Mouse (Mus musculus): Measurements from ENCODE around the gene Thpo. TPM values are rescaled to one million over a fixed set of nuclear protein-coding genes. Genes with fewer than 3 reads are reported as not detected.
A peak's percentile ranks its signal among the peaks of the same experiment; 100 is the strongest.

Gene Thpo
- polyA plus RNA-seq, 2 experiments from 2014 or later = 0.26 TPM; not detected in 1

DNA sequence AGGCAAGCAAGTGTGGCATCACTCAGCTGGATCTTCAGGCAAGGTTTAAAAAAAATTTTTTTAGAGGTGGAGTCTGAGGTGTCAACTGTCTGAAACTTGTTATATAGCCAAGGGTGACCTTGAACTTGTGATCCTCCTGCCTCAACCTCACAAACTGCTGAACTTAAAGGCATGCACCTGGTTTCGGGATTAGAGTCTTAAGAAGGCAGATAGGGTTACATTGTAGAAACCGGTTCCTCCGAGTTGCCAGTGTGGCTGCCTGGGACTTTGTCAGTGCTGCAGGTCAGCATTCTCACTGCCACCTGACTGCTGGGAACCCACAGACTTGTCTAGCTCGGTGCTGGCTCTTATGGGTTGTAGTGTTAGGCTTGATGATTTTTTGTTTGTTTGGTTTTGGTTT, 11.1 kb downstream of the Thpo start:
- ATAC-seq = no peak

- ATAC-seq = no peak
Observed at GRCm38 (mm10) chr16:20722736-20723135, 11.6 kb downstream of the Thpo start.

DNA sequence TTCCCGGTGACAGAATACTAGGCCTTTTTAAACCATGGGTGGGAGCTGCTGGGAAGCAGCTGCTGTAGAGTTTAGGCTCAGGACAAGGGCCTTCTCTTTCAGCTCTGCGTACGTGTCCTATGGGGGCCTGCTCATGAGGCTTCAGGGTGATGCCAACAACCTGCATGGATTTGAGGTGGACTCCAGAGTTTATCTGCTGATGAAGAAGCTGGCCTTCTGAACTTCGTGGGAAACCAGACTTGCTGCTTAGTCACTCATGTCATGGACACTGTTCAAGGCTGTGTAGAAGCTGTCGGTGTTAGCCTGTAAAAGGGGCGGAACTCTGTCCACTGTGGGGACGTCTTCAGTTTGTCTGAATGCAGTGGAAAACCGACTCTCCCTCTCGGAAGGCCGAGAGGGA, 12.5 kb downstream of the Thpo start:
- no peak for ATAC-seq

DNA sequence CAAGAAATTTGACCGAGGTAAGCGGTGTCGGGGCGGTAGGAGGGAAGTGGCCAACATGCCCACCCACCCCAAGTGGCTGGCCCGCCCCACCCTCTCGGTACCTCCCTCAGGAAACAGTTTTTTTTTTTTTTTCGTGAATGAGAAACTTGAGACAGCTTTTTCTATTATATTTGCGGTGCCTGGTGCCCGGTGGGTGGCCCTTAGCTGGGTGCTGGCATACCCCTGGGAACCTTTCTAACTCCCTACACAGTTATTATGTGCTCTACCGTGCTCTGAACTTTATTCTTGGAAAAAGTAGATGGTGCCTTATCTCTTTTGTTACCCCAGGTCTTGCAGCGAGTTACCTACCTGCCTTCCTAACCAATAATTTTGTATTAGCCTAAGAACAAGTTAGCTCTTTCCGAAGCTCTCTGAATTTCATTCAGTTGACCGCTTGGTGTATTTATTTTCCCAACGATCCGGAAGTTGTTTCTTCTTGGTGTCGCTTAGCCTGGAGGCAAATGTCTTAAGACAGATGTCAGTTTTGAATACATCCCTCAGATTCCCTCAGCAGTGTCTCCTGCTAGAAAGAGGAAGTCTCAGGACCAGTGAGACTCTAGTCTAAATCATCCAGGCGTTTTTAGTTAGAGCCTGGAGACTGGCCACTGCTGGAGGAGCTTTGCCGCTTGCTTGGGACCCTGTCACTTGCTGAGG, 16.2 kb downstream of the Thpo start:
- no peak for ATAC-seq

- ATAC-seq = peak; percentile 88
Observed at GRCm38 (mm10) chr16:20717181-20717977, 16.9 kb downstream of the Thpo start, which contains the start of the genes Polr2h and Clcn2. Gene Polr2h (plus strand): TSS chr16:20717665. Gene Clcn2 (minus strand): TSS chr16:20717746.

DNA sequence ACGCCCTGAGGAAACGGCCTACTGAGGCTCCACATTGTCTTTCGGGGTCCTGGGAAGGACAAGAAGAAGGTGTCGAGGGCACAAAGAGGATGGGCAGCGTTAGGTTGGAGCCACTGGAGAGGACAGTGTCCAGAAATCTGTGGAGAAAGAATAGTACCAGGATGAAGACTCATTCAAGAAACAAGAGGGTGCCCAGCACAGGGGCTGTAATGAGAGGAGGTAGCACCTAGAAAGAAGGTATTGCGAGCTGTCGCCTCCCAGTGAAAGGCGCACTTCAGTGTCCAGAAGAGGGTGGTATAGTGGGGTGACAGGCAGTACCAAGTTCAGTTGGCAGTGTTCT, 17.5 kb downstream of the Thpo start:
- ATAC-seq = no peak

DNA sequence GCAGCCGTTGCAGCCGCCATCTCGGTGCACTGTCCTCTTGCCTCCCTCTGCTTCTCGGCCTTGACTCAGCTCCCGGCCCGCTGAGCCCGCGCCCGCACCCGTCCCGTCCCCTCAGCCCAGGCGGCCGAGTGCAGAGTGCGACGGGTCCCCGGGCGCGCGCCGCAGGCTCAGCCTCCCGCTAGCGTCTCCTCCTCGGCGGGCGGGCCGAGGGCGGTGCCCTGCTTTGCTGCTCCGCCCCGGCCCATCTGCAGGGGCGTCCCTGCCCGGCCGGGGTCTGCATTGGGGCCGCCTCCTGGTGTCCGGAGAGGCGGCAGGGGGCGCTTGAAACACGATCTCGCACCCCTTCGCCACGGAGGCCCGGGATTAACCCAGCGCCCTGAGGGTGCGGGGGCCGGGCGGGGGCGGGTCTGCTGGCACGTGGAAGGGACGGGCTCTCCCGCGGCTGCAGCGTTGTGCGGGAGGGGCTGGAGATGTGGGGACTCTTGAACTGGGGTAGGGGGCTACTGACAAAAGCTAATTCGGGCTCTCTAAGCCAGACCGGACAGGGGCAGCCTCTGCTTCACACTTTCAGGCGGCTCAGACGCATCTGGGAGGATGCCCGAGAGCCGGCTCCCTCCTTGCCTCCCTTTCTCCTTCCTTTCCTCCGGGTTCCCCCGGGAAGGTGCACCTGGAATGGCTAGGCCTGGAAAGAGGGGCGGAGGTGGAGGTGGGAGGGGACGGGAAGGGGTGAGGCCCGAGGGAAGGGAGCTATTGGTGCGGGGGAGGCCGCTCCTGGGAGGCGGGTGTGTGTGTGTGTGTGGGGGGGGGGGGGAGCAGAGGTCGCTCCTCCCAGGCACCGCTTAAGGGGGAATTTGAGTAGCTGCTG, 18.1 kb downstream of the Thpo start:
- ATAC-seq = peak; percentile 21

DNA sequence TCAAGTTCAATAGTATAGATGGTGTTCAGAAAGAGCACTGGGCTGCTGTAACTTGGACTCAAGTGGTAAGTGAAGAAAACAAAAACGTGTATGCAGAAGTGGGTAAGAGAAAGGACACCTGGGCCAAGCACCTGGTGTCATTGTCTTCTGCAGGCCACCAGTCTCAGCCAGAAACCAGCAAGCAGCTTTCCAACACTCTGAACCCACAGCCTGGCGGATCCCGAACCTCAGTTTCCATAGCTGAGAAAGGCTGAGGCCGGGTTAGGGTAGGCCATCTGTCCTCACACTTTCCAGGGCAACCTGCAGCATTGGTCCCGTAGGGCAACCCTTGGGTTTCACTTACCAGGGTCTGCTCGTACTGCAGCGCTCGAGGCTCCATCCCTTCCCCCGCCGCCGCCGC, 18.7 kb downstream of the Thpo start:
- no peak for ATAC-seq

DNA sequence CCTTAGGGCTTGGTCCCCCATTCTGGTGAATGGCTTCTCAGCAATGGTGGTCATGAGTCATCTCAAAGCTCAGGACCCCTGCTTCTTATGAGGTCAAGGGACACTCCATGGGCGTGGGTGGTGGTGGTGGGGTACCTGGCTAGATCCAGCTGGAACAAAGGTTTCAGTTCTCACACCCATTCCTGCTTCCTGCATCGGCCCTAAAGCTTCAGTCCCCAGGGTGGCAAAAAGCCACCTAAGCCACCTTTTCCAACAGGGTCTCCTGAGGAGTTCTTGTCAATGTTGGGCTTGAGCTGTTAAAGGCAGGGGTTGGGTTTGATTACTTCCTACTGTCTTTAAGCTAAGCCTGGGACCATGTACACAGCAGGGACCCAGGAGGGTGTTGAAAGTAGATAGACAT, 19.1 kb downstream of the Thpo start:
- no peak for ATAC-seq

GRCm38 (mm10) chr16:20714307-20715080, 19.8 kb downstream of the Thpo start:
- ATAC-seq = no peak

- no peak for ATAC-seq
Observed at GRCm38 (mm10) chr16:20712889-20713288, 21.4 kb downstream of the Thpo start.

GRCm38 (mm10) chr16:20712190-20712589, 22.1 kb downstream of the Thpo start:
- ATAC-seq = no peak

DNA sequence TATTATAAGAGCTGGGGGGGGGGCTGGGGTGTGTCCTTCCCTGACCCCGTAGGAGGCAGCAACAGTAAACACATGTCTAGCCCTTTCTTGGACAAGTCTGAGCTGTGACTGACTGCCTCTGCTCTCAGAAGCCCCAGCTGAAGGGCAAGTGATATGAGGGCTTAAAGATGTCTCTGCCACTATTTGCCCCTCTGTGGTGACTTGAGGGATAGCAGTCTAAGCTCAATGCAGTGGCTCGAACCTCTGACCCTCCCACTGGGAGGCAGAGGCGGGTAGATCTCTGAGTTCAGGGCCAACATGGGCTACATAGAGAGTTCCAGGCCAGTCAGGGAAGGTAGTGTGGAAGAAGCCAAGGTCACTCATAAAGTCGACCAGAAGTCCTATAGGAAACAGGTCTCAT, 23.5 kb downstream of the Thpo start:
- no peak for ATAC-seq

- no peak for ATAC-seq
Observed at GRCm38 (mm10) chr16:20710370-20710769, 23.9 kb downstream of the Thpo start.

DNA sequence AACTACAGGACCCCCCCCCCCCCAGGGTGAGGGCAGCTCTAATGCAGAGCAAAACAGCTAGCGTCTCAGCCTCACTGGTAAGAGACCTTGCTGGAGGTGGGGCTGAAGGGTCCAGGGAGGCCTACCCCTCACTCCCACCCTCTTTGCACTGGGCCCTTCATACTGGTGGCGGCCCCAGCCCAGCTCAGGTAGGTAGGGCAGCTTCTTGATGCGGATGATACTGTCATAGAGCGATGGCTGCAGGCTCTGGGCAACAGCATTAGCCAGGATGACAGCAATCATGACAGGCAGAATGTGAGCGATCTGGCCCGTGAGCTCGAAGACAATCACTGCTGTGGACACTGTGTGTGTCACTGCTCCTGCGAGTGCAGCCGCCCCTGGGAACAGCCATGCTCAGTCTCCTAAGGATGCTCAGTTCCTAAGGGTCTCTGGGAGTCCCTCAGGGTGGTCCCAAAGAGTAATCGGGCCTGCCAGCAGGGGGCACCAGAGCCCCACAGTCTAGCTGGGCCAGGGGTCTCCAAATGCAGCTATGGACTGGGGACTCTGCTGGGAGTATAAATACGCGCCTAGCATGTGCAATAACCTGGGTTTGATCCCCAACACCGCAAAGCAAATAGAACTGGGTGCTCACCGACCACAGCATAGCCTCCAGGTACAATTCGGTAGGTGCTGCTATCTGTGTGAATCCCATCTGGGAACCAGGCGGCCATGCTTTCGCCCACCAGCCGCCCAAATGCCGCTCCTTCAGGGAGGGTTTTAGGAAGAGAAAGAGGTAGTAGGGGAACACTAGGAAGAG, 25.2 kb downstream of the Thpo start:
- no peak for ATAC-seq

DNA sequence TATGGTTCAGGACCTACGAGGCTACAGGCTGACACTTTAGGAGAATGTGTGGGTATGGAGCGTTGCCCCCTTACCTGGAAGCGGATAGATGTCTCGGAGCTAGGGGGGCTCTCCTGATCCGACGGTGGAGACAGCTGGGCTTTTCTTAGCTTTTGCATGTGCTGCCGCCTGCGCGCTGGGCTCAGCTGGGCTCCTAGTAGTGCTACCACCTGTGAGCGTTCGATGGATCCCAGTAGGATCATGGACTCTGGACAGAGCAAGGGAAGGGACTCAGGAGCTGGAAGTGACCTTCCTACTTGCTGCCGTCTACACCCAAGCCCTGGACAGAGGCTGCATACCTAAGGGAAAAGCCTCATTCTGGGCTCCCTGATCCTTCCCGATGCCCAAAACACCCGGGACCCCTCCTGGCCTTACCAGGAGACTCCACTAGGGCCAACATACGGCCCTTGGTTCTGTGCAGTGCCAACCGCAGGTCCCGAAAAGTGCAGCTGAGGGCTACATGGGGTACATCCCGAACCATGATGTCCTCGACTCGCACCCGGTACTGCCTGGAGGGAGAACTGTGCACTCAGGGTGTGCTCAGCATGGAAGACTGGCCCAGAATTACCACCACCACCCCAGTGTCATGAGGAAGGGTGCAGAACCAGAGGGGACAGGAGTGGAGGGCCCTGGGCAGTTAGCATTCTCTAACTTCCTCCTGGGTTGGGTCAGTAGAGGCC, 25.9 kb downstream of the Thpo start:
- no peak for ATAC-seq

DNA sequence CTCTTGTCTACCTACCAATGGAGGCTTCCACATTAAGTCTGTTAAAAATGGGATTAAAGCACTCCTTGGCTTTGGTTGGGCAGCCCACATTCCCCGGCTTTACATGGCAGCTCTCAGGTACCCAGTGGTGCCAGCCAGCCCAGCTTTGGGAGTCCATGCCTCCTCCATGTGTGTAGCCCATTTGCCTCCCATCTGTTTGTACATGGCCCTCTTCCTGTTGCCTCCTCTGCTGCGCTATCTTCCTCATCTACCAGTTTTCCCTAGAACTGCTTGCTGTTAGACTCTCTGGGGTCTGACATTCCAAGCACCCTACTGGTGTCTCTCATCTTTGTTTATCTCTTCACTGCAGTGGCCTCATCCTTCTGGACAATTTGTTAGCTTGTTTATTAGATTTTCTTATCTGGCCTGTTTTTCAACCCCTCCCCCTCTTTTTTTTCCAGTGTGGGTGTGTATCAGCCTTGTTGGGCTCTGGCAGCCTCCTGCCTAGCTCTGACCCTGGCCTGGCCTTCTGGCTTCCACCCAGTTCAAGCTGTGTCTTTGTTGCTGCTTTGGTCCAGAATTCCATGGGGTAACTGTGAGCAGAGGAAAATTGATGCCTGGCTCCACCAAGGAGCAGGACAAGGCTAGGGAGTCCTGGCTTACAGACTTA, 27.8 kb downstream of the Thpo start:
- ATAC-seq = no peak

DNA sequence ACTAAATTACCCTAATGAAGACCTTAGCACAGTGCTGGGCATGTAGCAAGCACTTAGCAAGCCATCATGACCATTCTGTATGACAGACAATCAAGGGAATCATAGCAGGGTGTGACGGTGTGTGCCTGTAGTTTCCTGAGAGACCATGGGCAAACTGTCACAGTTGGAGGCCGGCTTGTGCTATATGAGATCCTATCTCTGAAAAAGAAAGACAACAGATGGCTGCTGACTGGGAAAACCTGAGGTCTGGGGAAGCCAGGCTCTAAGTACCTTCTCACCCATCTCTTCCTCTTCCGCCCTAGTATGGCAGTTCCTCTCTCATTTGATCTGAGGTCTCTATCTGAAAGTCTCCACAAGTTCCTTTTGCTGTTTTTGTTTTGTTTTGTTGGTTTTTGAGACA, 28.5 kb downstream of the Thpo start:
- no peak for ATAC-seq

DNA sequence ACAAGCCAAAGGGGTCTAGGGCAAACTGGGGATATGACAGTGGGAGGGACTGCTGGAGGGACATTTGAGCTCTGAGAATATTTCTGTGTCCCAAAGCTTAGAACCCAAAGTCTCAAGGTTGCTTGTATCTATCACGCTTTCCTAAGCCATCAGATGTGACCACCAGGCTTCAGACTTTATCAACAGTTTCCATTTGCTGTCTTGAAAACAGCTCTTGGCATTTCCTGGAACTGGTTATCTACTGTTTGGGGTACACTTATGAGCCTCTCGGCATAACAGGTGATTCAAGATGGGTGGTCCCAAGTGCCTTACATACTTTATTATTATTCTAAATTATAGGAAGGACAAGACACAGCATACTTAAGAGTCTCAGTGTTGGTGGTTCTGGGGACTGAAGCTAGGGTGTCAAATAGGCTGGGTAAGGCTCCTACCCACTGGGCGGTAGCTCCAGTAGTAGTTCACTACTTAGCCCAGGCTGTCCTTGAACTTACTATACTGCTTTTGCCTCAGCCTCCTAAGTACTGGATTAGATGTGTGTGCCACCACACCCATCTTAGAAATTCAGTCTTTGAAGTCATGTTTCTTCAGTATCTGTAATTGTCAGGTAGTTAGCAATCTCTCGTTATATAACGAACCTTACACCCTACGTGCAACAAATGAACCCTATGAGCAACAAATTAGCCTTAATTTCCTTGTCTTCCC, 30.5 kb downstream of the Thpo start:
- ATAC-seq = no peak

DNA sequence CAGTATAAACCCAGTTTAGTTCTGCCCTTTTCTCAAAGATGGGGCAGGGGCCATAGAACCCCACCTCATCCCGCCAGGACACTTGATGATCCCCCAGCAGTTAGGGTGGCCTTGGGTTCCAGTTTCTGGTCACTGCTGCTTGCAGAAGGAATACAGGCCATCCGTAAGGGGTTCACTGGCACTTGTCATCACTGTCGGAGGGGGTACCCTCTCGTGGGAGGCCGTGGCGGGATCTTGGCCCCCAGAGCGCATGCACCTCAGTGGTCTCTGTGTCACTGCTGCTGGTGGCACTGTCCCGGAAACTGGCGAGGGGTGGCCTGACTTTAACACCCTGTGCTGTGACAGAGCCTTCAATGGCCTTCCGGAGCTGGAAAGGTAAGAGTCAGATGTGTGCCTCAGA, 31.2 kb downstream of the Thpo start:
- no peak for ATAC-seq

All from activated CD4-positive, CD25-positive, alpha-beta regulatory T cell, adult 4 months (primary cell).